Mouse (Mus musculus): ENCODE results near the gene Bdp1. TPM values are rescaled to one million over a fixed set of nuclear protein-coding genes. Genes with fewer than 3 reads are reported as not detected.

Gene Bdp1
- polyA plus RNA-seq, 1 experiment from 2014 or later, result 15.5 TPM

GRCm38 (mm10) chr13:100123970-100124369 is 20.1 kb upstream of the Bdp1 start:
- Histone ChIP-seq H3K36me3 (ENCODE audit: control insufficient read depth, insufficient read depth, low read length) (peaks cover 6% of the 10 kb centered on the region), H3K4me1 (replicated peaks; ENCODE audit: control insufficient read depth, insufficient read depth) (no peaks in the 10 kb centered on the region), H3K9me3 (ENCODE audit: control insufficient read depth, low read length) (no peaks in the 10 kb centered on the region), H3K9ac (ENCODE audit: low read length) (no peak overlapping the region), H3K4me3 (ENCODE audit: low read depth, low read length) (peak overlapping the region; percentile 90), H3K4me2 (replicated peaks; ENCODE audit: low read depth) (peak overlapping the region; percentile 92), H3K27ac (replicated peaks) (no peak overlapping the region), H3K27me3 (ENCODE audit: control insufficient read depth, insufficient read depth, low read length) (no peaks in the 10 kb centered on the region)
- DNase-seq (ENCODE audit: low spot score) (no peak), ATAC-seq (ENCODE audit: low FRiP score, low TSS enrichment) (no peak)
- TF ChIP-seq CTCF (IDR thresholded peaks at IDR 0.05; ENCODE audit: low read depth) (no peak), EP300 (optimal IDR thresholded peaks at IDR 0.05) (no peak)
- WGBS, result 90% methylated on average over 3 of the region's 3 CpGs

- WGBS, result 49% methylated on average over 5 of the region's 5 CpGs
- Histone ChIP-seq H3K9ac (ENCODE audit: low read length) (no peak overlapping the region), H3K4me2 (replicated peaks; ENCODE audit: low read depth) (no peak overlapping the region), H3K4me1 (replicated peaks; ENCODE audit: control insufficient read depth, insufficient read depth) (no peaks in the 10 kb centered on the region), H3K4me3 (ENCODE audit: low read depth, low read length) (no peak overlapping the region), H3K27ac (replicated peaks) (no peak overlapping the region), H3K36me3 (ENCODE audit: control insufficient read depth, insufficient read depth, low read length) (no peaks in the 10 kb centered on the region), H3K27me3 (ENCODE audit: control insufficient read depth, insufficient read depth, low read length) (no peaks in the 10 kb centered on the region), H3K9me3 (ENCODE audit: control insufficient read depth, low read length) (no peaks in the 10 kb centered on the region)
- ATAC-seq (ENCODE audit: low FRiP score, low TSS enrichment) (no peak), DNase-seq (ENCODE audit: low spot score) (no peak)
- no peak for TF ChIP-seq EP300 (optimal IDR thresholded peaks at IDR 0.05)
- peak; percentile 76 for TF ChIP-seq CTCF (IDR thresholded peaks at IDR 0.05; ENCODE audit: low read depth)
These were observed 8.5 kb upstream of the Bdp1 start for GRCm38 (mm10) chr13:100112218-100112972.

GRCm38 (mm10) chr13:100107652-100108472 is 4.0 kb upstream of the Bdp1 start, which contains the start of gene Serf1:
Gene Serf1, plus strand, starts transcription at chr13:100108012.
- Histone ChIP-seq H3K4me2 (replicated peaks; ENCODE audit: low read depth) (peak within 1 kb of the TSS; percentile 95), H3K9ac (ENCODE audit: low read length) (peak within 1 kb of the TSS; percentile 72), H3K4me1 (replicated peaks; ENCODE audit: control insufficient read depth, insufficient read depth) (no peaks in the 10 kb centered on the region), H3K27me3 (ENCODE audit: control insufficient read depth, insufficient read depth, low read length) (no peaks in the 10 kb centered on the region), H3K36me3 (ENCODE audit: control insufficient read depth, insufficient read depth, low read length) (no peaks in the 10 kb centered on the region), H3K9me3 (ENCODE audit: control insufficient read depth, low read length) (no peaks in the 10 kb centered on the region), H3K4me3 (ENCODE audit: low read depth, low read length) (peak within 1 kb of the TSS; percentile 77), H3K27ac (replicated peaks) (peak within 1 kb of the TSS; percentile 35; the same call in 1 of the 2 replicates)
- TF ChIP-seq CTCF (IDR thresholded peaks at IDR 0.05; ENCODE audit: low read depth), result peak; percentile 14; the same call in 1 of the 2 replicates
- no peak for TF ChIP-seq EP300 (optimal IDR thresholded peaks at IDR 0.05)
- ATAC-seq (ENCODE audit: low FRiP score, low TSS enrichment), result peak; percentile 74
- DNase-seq (ENCODE audit: low spot score), result peak; percentile 85
- WGBS, result 1% methylated on average over 73 of the region's 76 CpGs

- Histone ChIP-seq H3K36me3 (ENCODE audit: control insufficient read depth, insufficient read depth, low read length) (no peaks in the 10 kb centered on the region; the same call in 1 of the 2 replicates), H3K9ac (ENCODE audit: low read length) (peak overlapping the region; percentile 92), H3K4me1 (replicated peaks; ENCODE audit: control insufficient read depth, insufficient read depth) (peaks cover 2% of the 10 kb centered on the region; the same call in 1 of the 2 replicates), H3K27me3 (ENCODE audit: control insufficient read depth, insufficient read depth, low read length) (no peaks in the 10 kb centered on the region), H3K4me2 (replicated peaks; ENCODE audit: low read depth) (peak overlapping the region; percentile 77), H3K27ac (replicated peaks) (peak overlapping the region; percentile 91), H3K9me3 (ENCODE audit: control insufficient read depth, low read length) (no peaks in the 10 kb centered on the region), H3K4me3 (ENCODE audit: low read depth, low read length) (peak overlapping the region; percentile 98)
- no peak for TF ChIP-seq EP300 (optimal IDR thresholded peaks at IDR 0.05)
- no peak for TF ChIP-seq CTCF (IDR thresholded peaks at IDR 0.05; ENCODE audit: low read depth)
- DNase-seq (ENCODE audit: low spot score), result no peak
- WGBS, result 3% methylated on average over 15 of the region's 15 CpGs
- ATAC-seq (ENCODE audit: low FRiP score, low TSS enrichment), result no peak
These were observed 715 bp downstream of the Bdp1 start for GRCm38 (mm10) chr13:100103052-100103658.

GRCm38 (mm10) chr13:100098808-100099207 is 5.1 kb downstream of the Bdp1 start:
- H3K9ac ChIP-seq (ENCODE audit: low read length), result no peak overlapping the region
- H3K36me3 ChIP-seq (ENCODE audit: control insufficient read depth, insufficient read depth, low read length), result peaks cover 10% of the 10 kb centered on the region; the same call in 1 of the 2 replicates
- DNase-seq (ENCODE audit: low spot score) (no peak), ATAC-seq (ENCODE audit: low FRiP score, low TSS enrichment) (no peak)
- no peak overlapping the region for H3K27ac ChIP-seq (replicated peaks)
- no peak for TF ChIP-seq EP300 (optimal IDR thresholded peaks at IDR 0.05)
- no peak for TF ChIP-seq CTCF (IDR thresholded peaks at IDR 0.05; ENCODE audit: low read depth)
- 83% methylated on average over 6 of the region's 6 CpGs for WGBS
- no peak overlapping the region for H3K4me3 ChIP-seq (ENCODE audit: low read depth, low read length)
- no peak overlapping the region for H3K4me2 ChIP-seq (replicated peaks; ENCODE audit: low read depth)
- peaks cover 2% of the 10 kb centered on the region; the same call in 1 of the 2 replicates for H3K4me1 ChIP-seq (replicated peaks; ENCODE audit: control insufficient read depth, insufficient read depth)
- no peaks in the 10 kb centered on the region for H3K9me3 ChIP-seq (ENCODE audit: control insufficient read depth, low read length)
- no peaks in the 10 kb centered on the region for H3K27me3 ChIP-seq (ENCODE audit: control insufficient read depth, insufficient read depth, low read length)

Measured in stomach, postnatal 0 days (tissue).